9 mouse cellular contexts compared by ENCODE assay signal in genomic region chr7:70356691-70357515, GRCm38 (mm10). TPM values are rescaled to one million over a fixed set of nuclear protein-coding genes. Genes with fewer than 3 reads are reported as not detected.
DNase-seq lines count a peak whose midpoint lies in the region; ATAC-seq and TF ChIP-seq lines count a peak whose summit lies in the region.
"Had no signal": no experiment of that assay in that cellular context is flagged by ENCODE, and none has a peak within 500 bp of the region (broad histone marks: within the 10 kb centered on the region; RNA-seq: fewer than 3 reads in every experiment).

No protein-coding gene starts in this region.

- ATAC-seq in kidney, postnatal 0 days (replicated peaks; ENCODE audit: low FRiP score, low read depth), result no peak
- ATAC-seq in neural tube, embryonic 13.5 days (ENCODE audit: low read depth), result no peak
- ATAC-seq in granulocyte monocyte progenitor cell, adult 5-6 weeks (replicated peaks; ENCODE audit: poor library complexity, severe bottlenecking), result no peak
- ATAC-seq: Patski had no signal

- H3K36me3 ChIP-seq in forebrain, embryonic 10.5 days (replicated peaks), result peaks cover 64% of the 10 kb centered on the region
- peaks cover 28% of the 10 kb centered on the region for H3K36me3 ChIP-seq in kidney, postnatal 0 days (ENCODE audit: insufficient read depth, low read length)
- H3K36me3 ChIP-seq in neural tube, embryonic 13.5 days, result peaks cover 19% of the 10 kb centered on the region; the same call in 1 of the 2 replicates

- H3K9ac ChIP-seq in kidney, postnatal 0 days (ENCODE audit: low read depth, low read length), result peak overlapping the region; percentile 100
- peak overlapping the region; percentile 96 for H3K9ac ChIP-seq in neural tube, embryonic 13.5 days

- H3K4me3 ChIP-seq in left cerebral cortex, adult 2 months, result peak overlapping the region; percentile 16; the same call in 1 of the 2 replicates
- peak overlapping the region; percentile 84 for H3K4me3 ChIP-seq in forebrain, embryonic 10.5 days
- H3K4me3 ChIP-seq in kidney, postnatal 0 days (replicated peaks; ENCODE audit: low read depth, low read length), result peak overlapping the region; percentile 98
- H3K4me3 ChIP-seq in neural tube, embryonic 13.5 days, result peak overlapping the region; percentile 92

- no peaks in the 10 kb centered on the region for H3K9me3 ChIP-seq in forebrain, embryonic 10.5 days
- H3K9me3 ChIP-seq in kidney, postnatal 0 days (replicated peaks; ENCODE audit: low read length), result no peaks in the 10 kb centered on the region
- H3K9me3 ChIP-seq in neural tube, embryonic 13.5 days, result no peaks in the 10 kb centered on the region

- no peak for TF ChIP-seq CTCF in left cerebral cortex, adult 2 months (IDR thresholded peaks at IDR 0.05)
- TF ChIP-seq CTCF in kidney, postnatal 0 days (IDR thresholded peaks at IDR 0.05; ENCODE audit: low read depth), result no peak

- H3K4me1 ChIP-seq in forebrain, embryonic 10.5 days, result peaks cover 81% of the 10 kb centered on the region
- H3K4me1 ChIP-seq in kidney, postnatal 0 days (replicated peaks; ENCODE audit: insufficient read depth, low read length), result no peaks in the 10 kb centered on the region
- H3K4me1 ChIP-seq in neural tube, embryonic 13.5 days (replicated peaks), result peaks cover 53% of the 10 kb centered on the region

- H3K27me3 ChIP-seq in forebrain, embryonic 10.5 days (ENCODE audit: poor library complexity, severe bottlenecking), result peaks cover 85% of the 10 kb centered on the region
- no peaks in the 10 kb centered on the region for H3K27me3 ChIP-seq in kidney, postnatal 0 days (ENCODE audit: insufficient read depth, low read length)
- H3K27me3 ChIP-seq in neural tube, embryonic 13.5 days, result no peaks in the 10 kb centered on the region
- H3K27me3 ChIP-seq: Patski had no signal

- WGBS in forebrain, embryonic 10.5 days, result 29% methylated on average over 3 of the region's 3 CpGs
- 11% methylated on average over 3 of the region's 3 CpGs for WGBS in kidney, postnatal 0 days
- WGBS in neural tube, embryonic 13.5 days, result 18% methylated on average over 3 of the region's 3 CpGs

- intact Hi-C loops in left cerebral cortex, adult 2 months (cut with DNase I), result no loop called here

- H3K4me2 ChIP-seq in kidney, postnatal 0 days (ENCODE audit: low read length), result peak overlapping the region; percentile 82
- H3K4me2 ChIP-seq in neural tube, embryonic 13.5 days, result peak overlapping the region; percentile 90

- no peak for DNase-seq in left cerebral cortex, adult 2 months (ENCODE audit: extremely low spot score in 1 of 2, low spot score in 2 of 2)
- DNase-seq in left cerebral cortex, adult 18-20 months (ENCODE audit: low spot score in 2 of 2), result no peak
- DNase-seq in forebrain, embryonic 10.5 days (ENCODE audit: extremely low spot score, low spot score), result peak; percentile 19
- DNase-seq in kidney, postnatal 0 days (ENCODE audit: low spot score), result no peak
- DNase-seq in cerebellum, adult 9-10 months, result no peak
- no peak for DNase-seq in left cerebral cortex, adult 11 months (ENCODE audit: low spot score)

- H3K27ac ChIP-seq in left cerebral cortex, adult 2 months, result no peak overlapping the region
- peak overlapping the region; percentile 98 for H3K27ac ChIP-seq in forebrain, embryonic 10.5 days
- H3K27ac ChIP-seq in kidney, postnatal 0 days, result peak overlapping the region; percentile 99
- peak overlapping the region; percentile 100 for H3K27ac ChIP-seq in neural tube, embryonic 13.5 days (replicated peaks)

RNA-seq across cellular contexts. Expression of gene Nr2f2, which starts 9.6 kb away (rescaled TPM):
- 10 to 100 TPM; 38.9 to 45.2 TPM for total RNA-seq in left cerebral cortex, adult 2 months (2021)
- 10 to 100 TPM; 35.3 to 42.7 TPM for total RNA-seq in left cerebral cortex, adult 18-20 months (2021)
- 82.3 and 82.7 TPM in 2 replicates for polyA plus RNA-seq in forebrain, embryonic 10.5 days (2016; fragmentation: Nextera tagmentation; extraction: Ambion mirVana)
- 190 and 203 TPM in 2 replicates for polyA plus RNA-seq in kidney, postnatal 0 days (2015; fragmentation: Nextera tagmentation; extraction: Ambion mirVana)
- polyA plus RNA-seq in neural tube, embryonic 13.5 days (2015; fragmentation: Nextera tagmentation; extraction: Ambion mirVana), result 85.5 and 87.8 TPM in 2 replicates
- not detected in 2 replicates for total RNA-seq in granulocyte monocyte progenitor cell, adult 5-6 weeks (2014; fragmentation: Nextera tagmentation)
- total RNA-seq in granulocyte monocyte progenitor cell, adult 5-6 weeks (2017), result not detected in 2 replicates

Comparison
In these comparisons a context has a peak if more than half of its experiments do, and no peak if none do; other contexts are left out.
1. H3K4me3 ChIP-seq: peak in every context shown above with its lines; median percentile 98 in kidney, postnatal 0 days; 92 in neural tube, embryonic 13.5 days; 84 in forebrain, embryonic 10.5 days; 16 in left cerebral cortex, adult 2 months.
2. RNA of gene Nr2f2, which starts 9.6 kb away (total RNA-seq): 38.9 to 45.2 TPM in left cerebral cortex, adult 2 months and 35.3 to 42.7 TPM in left cerebral cortex, adult 18-20 months; not detected in granulocyte monocyte progenitor cell, adult 5-6 weeks; every median in the first group is over 10 times any median in the second.